ENCODE assay signal across 11 mouse cellular contexts in the genomic region with DNA sequence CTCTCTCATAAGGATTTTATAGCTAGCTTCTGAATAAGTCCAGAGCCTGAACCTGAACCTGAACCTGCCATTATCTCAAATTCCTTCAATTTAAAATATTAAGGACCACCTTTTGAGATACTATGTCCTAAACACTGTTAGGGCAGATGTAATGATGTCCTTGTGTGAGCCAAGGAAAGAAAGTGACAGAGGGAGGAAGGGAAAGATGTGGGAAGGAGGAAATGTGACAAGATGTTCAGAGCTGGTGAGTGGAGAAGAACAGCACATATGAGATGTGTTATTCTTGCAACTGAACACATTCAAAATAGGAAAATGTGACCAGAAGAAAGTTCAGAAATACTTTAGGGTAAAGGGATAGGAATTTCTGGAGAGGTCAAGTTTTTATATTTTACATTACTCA.
"Had no signal": no experiment of that assay in that cellular context is flagged by ENCODE, and none has a peak within 500 bp of the region (broad histone marks: within the 10 kb centered on the region; RNA-seq: fewer than 3 reads in every experiment).

No protein-coding gene starts in this region.

- DNase-seq: kidney, adult 11 months; kidney, adult 8-10 months; kidney, postnatal 10 days; kidney, postnatal 36 days; liver, postnatal 0 days; lung, embryonic 14.5 days; thymus, adult 18-20 months; thymus, postnatal 36 days had no signal

- ATAC-seq: intestine, embryonic 15.5 days; liver, postnatal 0 days; lung, postnatal 0 days; midbrain, embryonic 15.5 days had no signal
